Mouse (Mus musculus) testis, adult 2 months (tissue): Measurements from ENCODE around the gene Spi1.

Experiments
- CTCF ChIP-seq: fragments of 200-500 bp; IDR thresholded peaks from 2 replicates; pipeline ENCODE4 v1.5.1; 2012; ENCODE audit warnings: low read depth, mild to moderate bottlenecking, inconsistent platforms, low read length, moderate library complexity; ENCODE audit not compliant: control insufficient read depth, insufficient read depth, insufficient replicate concordance
- POLR2A ChIP-seq: fragments of 200-500 bp; IDR thresholded peaks from 2 replicates; pipeline ENCODE4 v1.6.1; 2012; ENCODE audit warnings: low read depth, mild to moderate bottlenecking, inconsistent platforms, low read length, moderate library complexity; ENCODE audit not compliant: control insufficient read depth

- TF ChIP-seq CTCF (no peak), POLR2A (no peak)
Measured at GRCm38 (mm10) chr2:91130126-91130525, 47.9 kb downstream of the Spi1 start.
